Mouse (Mus musculus) ES-Bruce4 (cell line): ENCODE results near the gene Serbp1.

Source experiments
- CTCF ChIP-seq: IDR thresholded peaks from one replicate; pipeline ENCODE4 v1.8.1; 2011; ENCODE audit warnings: low read depth, low read length
- EP300 ChIP-seq: IDR thresholded peaks from 2 replicates; pipeline ENCODE4 v1.6.1; 2011; ENCODE audit warnings: low read depth, low read length; ENCODE audit not compliant: insufficient read depth
- POLR2A ChIP-seq: IDR thresholded peaks from one replicate; pipeline ENCODE4 v1.8.1; 2011; ENCODE audit warnings: low read length; ENCODE audit not compliant: insufficient read depth

- TF ChIP-seq EP300 (no peak), CTCF (no peak), POLR2A (no peak)
Measured at GRCm38 (mm10) chr6:67217402-67217801, 20.6 kb upstream of the Serbp1 start.
